Mouse (Mus musculus) liver, embryonic 12.5 days (tissue): ENCODE data around the gene Map3k13. TPM values are rescaled to one million over a fixed set of nuclear protein-coding genes. Genes with fewer than 3 reads are reported as not detected.
"Not testable (repeated sequence)": the region's sequence is repeated elsewhere in the genome, so short reads cannot be mapped to it uniquely, and the experiment has no call there.

Source experiments
- ATAC-seq: fragments of 200-750 bp; cut with Nextera tagmentation; 2 replicates; pipeline ENCODE4 v1.8.0; 2017; ENCODE audit warnings: moderate number of reproducible peaks, mild to moderate bottlenecking, moderate library complexity
- H3K27ac ChIP-seq: fragments of 300-500 bp; sonication (generic); 2 replicates; pipeline ENCODE4 v1.5.1; 2016; ENCODE audit warnings: mild to moderate bottlenecking
- H3K27me3 ChIP-seq: fragments of 300-500 bp; sonication (generic); replicated peaks from 2 replicates; pipeline ENCODE4 v1.6.1; 2016; ENCODE audit warnings: mild to moderate bottlenecking, moderate library complexity
- H3K36me3 ChIP-seq: fragments of 300-500 bp; sonication (generic); 2 replicates; pipeline ENCODE4 v1.6.1; 2016; ENCODE audit warnings: mild to moderate bottlenecking, moderate library complexity
- H3K4me1 ChIP-seq: fragments of 300-500 bp; sonication (generic); 2 replicates; pipeline ENCODE4 v1.6.1; 2016
- H3K4me2 ChIP-seq: fragments of 300-500 bp; sonication (generic); 2 replicates; pipeline ENCODE4 v1.6.1; 2016; ENCODE audit warnings: mild to moderate bottlenecking, moderate library complexity
- H3K4me3 ChIP-seq: fragments of 300-500 bp; sonication (generic); 2 replicates; pipeline ENCODE4 v1.5.1; 2016; ENCODE audit warnings: mild to moderate bottlenecking, moderate library complexity
- H3K9ac ChIP-seq: fragments of 300-500 bp; sonication (generic); 2 replicates; pipeline ENCODE4 v1.6.1; 2016; ENCODE audit warnings: mild to moderate bottlenecking, moderate library complexity
- H3K9me3 ChIP-seq: fragments of 300-500 bp; sonication (generic); replicated peaks from 2 replicates; pipeline ENCODE4 v1.6.1; 2016; ENCODE audit warnings: mild to moderate bottlenecking, moderate library complexity
- WGBS: fragments of 180-500 bp; shearing (Covaris S2); methylation state at CpG from one replicate; pipeline ENCODE4 v1.1.7; 2016; ENCODE audit not compliant: insufficient replicate concordance; 5-methylcytosine and 5-hydroxymethylcytosine counted together
- polyA plus RNA-seq: library from polyadenylated mRNA; unstranded; fragments of >200 nt; fragmentation: Nextera tagmentation; extraction: Ambion mirVana; gene quantifications from 2 replicates; pipeline ENCODE4 v1.2.1, GENCODE M21; 2016

Map3k13 gene
- polyA plus RNA-seq, 1 experiment from 2014 or later: 0.41 TPM

DNA sequence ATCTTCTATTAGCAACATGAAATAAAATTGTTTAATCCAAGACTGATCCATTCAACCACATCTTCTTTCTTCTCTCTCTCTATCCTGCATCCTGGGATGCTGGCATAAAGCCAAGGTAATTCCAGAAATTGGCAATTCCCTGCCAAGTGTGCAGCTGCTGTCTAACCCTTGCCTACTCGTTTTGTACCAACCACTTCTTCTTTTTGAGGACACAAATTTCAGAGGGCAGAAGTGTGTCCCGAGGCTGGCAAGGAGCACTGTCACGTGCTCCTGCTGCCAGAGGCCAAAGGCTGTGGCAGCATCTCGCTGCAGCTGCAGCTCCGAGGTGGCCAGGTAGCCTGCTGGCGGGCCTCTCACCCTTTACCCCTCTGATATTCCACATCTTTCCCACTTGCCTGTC is 87.0 kb downstream of the Map3k13 start:
- Histone ChIP-seq H3K4me2 (no peak overlapping the region), H3K9me3 (no peaks in the 10 kb centered on the region), H3K4me1 (no peaks in the 10 kb centered on the region), H3K36me3 (no peaks in the 10 kb centered on the region), H3K9ac (no peak overlapping the region), H3K27ac (no peak overlapping the region), H3K27me3 (no peaks in the 10 kb centered on the region), H3K4me3 (no peak overlapping the region)
- ATAC-seq: no peak
- 38% methylated on average over 6 of the region's 6 CpGs for WGBS

DNA sequence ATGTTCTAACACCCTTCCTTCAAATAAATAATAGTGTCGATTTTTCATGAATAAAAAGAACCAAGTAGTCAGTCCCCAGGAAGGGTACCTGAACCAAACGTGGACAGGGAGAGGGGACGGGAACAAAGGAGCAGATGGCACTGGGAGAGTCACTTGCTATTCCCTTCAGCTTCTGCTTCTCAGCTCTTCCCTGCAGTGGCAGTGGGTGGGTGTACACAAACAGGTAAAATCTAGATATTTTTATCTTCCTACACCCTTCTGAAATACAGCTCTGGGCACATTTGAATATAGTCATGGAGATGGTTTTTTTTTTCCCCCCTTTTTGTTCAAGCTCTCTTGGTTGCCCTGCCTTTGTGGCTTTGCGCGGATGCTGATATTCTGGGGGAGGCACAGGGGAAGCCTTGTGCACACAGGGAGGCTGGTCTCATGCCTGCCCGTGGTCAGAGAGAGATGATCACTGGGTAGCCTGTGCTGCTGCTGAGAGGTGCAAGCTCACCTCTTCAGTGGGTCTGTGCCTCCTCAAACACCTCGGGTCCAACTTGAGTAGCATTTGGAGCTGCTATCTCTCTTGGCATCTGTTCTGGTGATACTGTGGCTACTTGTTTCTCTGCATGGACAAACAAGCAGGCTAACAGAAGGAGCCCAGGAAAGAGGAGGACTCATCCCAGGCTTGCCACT is 87.6 kb downstream of the Map3k13 start:
- H3K36me3 ChIP-seq: no peaks in the 10 kb centered on the region
- no peaks in the 10 kb centered on the region for H3K9me3 ChIP-seq
- no peaks in the 10 kb centered on the region for H3K27me3 ChIP-seq
- H3K4me2 ChIP-seq: no peak overlapping the region
- no peak overlapping the region for H3K9ac ChIP-seq
- no peak overlapping the region for H3K4me3 ChIP-seq
- H3K4me1 ChIP-seq: no peaks in the 10 kb centered on the region
- no peak for ATAC-seq
- WGBS: 57% methylated on average over 7 of the region's 7 CpGs
- H3K27ac ChIP-seq: no peak overlapping the region

- Histone ChIP-seq H3K4me2 (no peak overlapping the region), H3K4me3 (no peak overlapping the region), H3K4me1 (no peaks in the 10 kb centered on the region), H3K9me3 (no peaks in the 10 kb centered on the region), H3K9ac (no peak overlapping the region), H3K36me3 (no peaks in the 10 kb centered on the region), H3K27ac (no peak overlapping the region), H3K27me3 (no peaks in the 10 kb centered on the region)
- ATAC-seq: no peak
- WGBS: 68% methylated on average over 2 of the region's 2 CpGs
These were observed 93.5 kb downstream of the Map3k13 start for GRCm38 (mm10) chr16:21887601-21888000.

- Histone ChIP-seq H3K36me3 (no peaks in the 10 kb centered on the region), H3K4me3 (no peak overlapping the region), H3K9ac (no peak overlapping the region), H3K4me2 (no peak overlapping the region), H3K9me3 (no peaks in the 10 kb centered on the region), H3K27ac (no peak overlapping the region), H3K4me1 (no peaks in the 10 kb centered on the region), H3K27me3 (no peaks in the 10 kb centered on the region)
- ATAC-seq: no peak
- 74% methylated on average over 6 of the region's 6 CpGs for WGBS
These were observed 99.7 kb downstream of the Map3k13 start for GRCm38 (mm10) chr16:21893890-21894289.

- H3K4me3 ChIP-seq: no peak overlapping the region
- no peak for ATAC-seq
- no peaks in the 10 kb centered on the region for H3K9me3 ChIP-seq
- H3K27me3 ChIP-seq: no peaks in the 10 kb centered on the region
- H3K27ac ChIP-seq: no peak overlapping the region
- H3K4me2 ChIP-seq: no peak overlapping the region
- H3K9ac ChIP-seq: no peak overlapping the region
- no peaks in the 10 kb centered on the region for H3K36me3 ChIP-seq
- 49% methylated on average over 5 of the region's 5 CpGs for WGBS
- no peaks in the 10 kb centered on the region for H3K4me1 ChIP-seq
These were observed 107.1 kb downstream of the Map3k13 start for GRCm38 (mm10) chr16:21901286-21901685.

- H3K9me3 ChIP-seq: no peaks in the 10 kb centered on the region
- no peaks in the 10 kb centered on the region for H3K36me3 ChIP-seq
- no peak overlapping the region for H3K9ac ChIP-seq
- no peak for ATAC-seq
- WGBS: 75% methylated on average over 10 of the region's 10 CpGs
- no peak overlapping the region for H3K4me2 ChIP-seq
- H3K27ac ChIP-seq: no peak overlapping the region
- no peak overlapping the region for H3K4me3 ChIP-seq
- H3K27me3 ChIP-seq: no peaks in the 10 kb centered on the region
- no peaks in the 10 kb centered on the region for H3K4me1 ChIP-seq
These were observed 110.5 kb downstream of the Map3k13 start for GRCm38 (mm10) chr16:21904636-21905035.

DNA sequence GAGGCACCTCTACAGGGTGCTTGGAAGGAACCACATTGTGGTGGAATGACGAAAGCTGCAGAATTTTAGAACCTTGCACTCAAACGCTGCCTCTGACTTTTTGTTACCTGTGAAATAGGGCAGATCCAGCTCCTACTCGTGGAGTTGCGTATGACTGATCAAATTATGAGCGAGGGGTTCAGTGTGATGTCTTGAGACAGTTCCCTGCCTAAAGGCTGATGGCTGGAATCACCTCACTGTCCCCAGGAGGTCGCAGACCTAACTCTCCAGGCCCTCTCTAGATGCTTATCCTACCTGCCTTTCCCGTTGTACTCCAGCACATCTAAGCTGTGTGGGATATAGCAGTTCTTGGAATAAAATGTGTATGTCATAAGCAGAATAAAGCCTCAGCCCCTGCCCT is 111.8 kb downstream of the Map3k13 start:
- Histone ChIP-seq H3K4me2 (no peak overlapping the region), H3K9ac (no peak overlapping the region), H3K4me3 (no peak overlapping the region), H3K27ac (no peak overlapping the region), H3K4me1 (no peaks in the 10 kb centered on the region), H3K27me3 (no peaks in the 10 kb centered on the region), H3K36me3 (no peaks in the 10 kb centered on the region), H3K9me3 (no peaks in the 10 kb centered on the region)
- no peak for ATAC-seq
- WGBS: 75% methylated on average over 7 of the region's 7 CpGs

DNA sequence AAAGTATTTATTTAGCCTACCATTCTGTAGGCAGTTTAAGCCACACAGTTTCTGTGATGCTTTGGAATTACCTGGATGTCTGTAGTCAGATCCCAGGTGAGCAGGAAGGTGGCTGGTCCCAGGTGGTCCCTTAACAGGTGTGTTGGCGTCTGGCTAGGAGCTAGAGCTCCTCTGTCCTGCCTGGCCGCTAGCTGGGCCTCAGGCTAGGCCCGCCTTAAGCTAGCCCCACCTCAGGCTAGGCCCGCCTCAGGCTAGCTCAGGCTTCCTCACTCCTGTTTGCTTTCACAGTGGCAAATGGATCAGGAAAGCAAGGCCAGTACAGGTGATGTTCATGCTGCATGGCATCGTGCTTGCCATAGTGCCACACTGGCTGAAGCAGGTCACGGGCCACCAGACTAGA is 112.8 kb downstream of the Map3k13 start:
- ATAC-seq: no peak
- WGBS: 74% methylated on average over 6 of the region's 6 CpGs
- H3K36me3 ChIP-seq: no peaks in the 10 kb centered on the region
- no peaks in the 10 kb centered on the region for H3K9me3 ChIP-seq
- H3K9ac ChIP-seq: no peak overlapping the region
- no peak overlapping the region for H3K4me2 ChIP-seq
- no peaks in the 10 kb centered on the region for H3K4me1 ChIP-seq
- no peaks in the 10 kb centered on the region for H3K27me3 ChIP-seq
- H3K27ac ChIP-seq: no peak overlapping the region
- no peak overlapping the region for H3K4me3 ChIP-seq

- ATAC-seq, H3K4me2 ChIP-seq: not testable (repeated sequence)
- WGBS: 45% methylated on average over 6 of the region's 8 CpGs
These were observed 114.8 kb downstream of the Map3k13 start for GRCm38 (mm10) chr16:21908906-21909305.

GRCm38 (mm10) chr16:21913347-21913746 is 119.2 kb downstream of the Map3k13 start:
- Histone ChIP-seq H3K27me3 (no peaks in the 10 kb centered on the region), H3K4me2 (no peak overlapping the region), H3K27ac (no peak overlapping the region), H3K9ac (no peak overlapping the region), H3K9me3 (0 out of 2 replicates have a peak, but pooled peaks cover under 1% of the 10 kb centered on the region), H3K4me1 (no peaks in the 10 kb centered on the region), H3K36me3 (no peaks in the 10 kb centered on the region; the same call in 1 of the 2 replicates), H3K4me3 (no peak overlapping the region)
- WGBS: 58% methylated on average over 6 of the region's 6 CpGs
- no peak for ATAC-seq

More at GRCm38 (mm10) chr16:21908906-21909305, 114.8 kb downstream of the Map3k13 start:
- not testable (repeated sequence) for H3K9ac ChIP-seq, H3K4me1 ChIP-seq, H3K27me3 ChIP-seq, H3K36me3 ChIP-seq, H3K9me3 ChIP-seq, H3K27ac ChIP-seq, H3K4me3 ChIP-seq

GRCm38 (mm10) chr16:21916681-21917080 is 122.5 kb downstream of the Map3k13 start:
- Histone ChIP-seq H3K4me2 (no peak overlapping the region), H3K9me3 (0 out of 2 replicates have a peak, but pooled peaks cover 3% of the 10 kb centered on the region), H3K27me3 (0 out of 2 replicates have a peak, but pooled peaks cover 4% of the 10 kb centered on the region), H3K9ac (no peak overlapping the region), H3K27ac (no peak overlapping the region), H3K36me3 (no peaks in the 10 kb centered on the region; the same call in 1 of the 2 replicates), H3K4me1 (no peaks in the 10 kb centered on the region), H3K4me3 (no peak overlapping the region)
- ATAC-seq: no peak
- WGBS: 65% methylated on average over 7 of the region's 7 CpGs

- H3K4me2 ChIP-seq: no peak overlapping the region
- H3K4me1 ChIP-seq: no peaks in the 10 kb centered on the region
- H3K9me3 ChIP-seq: no peaks in the 10 kb centered on the region
- ATAC-seq: no peak
- no peaks in the 10 kb centered on the region for H3K27me3 ChIP-seq
- no peak overlapping the region for H3K9ac ChIP-seq
- 70% methylated on average over 13 of the region's 13 CpGs for WGBS
- H3K27ac ChIP-seq: no peak overlapping the region
- no peak overlapping the region for H3K4me3 ChIP-seq
- peaks cover 18% of the 10 kb centered on the region for H3K36me3 ChIP-seq
These were observed 134.3 kb downstream of the Map3k13 start for GRCm38 (mm10) chr16:21928471-21928870.
